Mouse (Mus musculus) limb, embryonic 11.5 days (tissue): ENCODE data around the gene Prkab1. TPM values are rescaled to one million over a fixed set of nuclear protein-coding genes. Genes with fewer than 3 reads are reported as not detected.

ENCODE experiments used
- ATAC-seq: fragments of 200-750 bp; cut with Nextera tagmentation; 2 replicates; pipeline ENCODE4 v1.8.0; 2017; ENCODE audit warnings: low read depth; ENCODE audit not compliant: insufficient number of reproducible peaks, low FRiP score, low TSS enrichment
- DNase-seq: peaks from one replicate; pipeline ENCODE4 v3.0.0-alpha.2; 2015; ENCODE audit warnings: low spot score
- H3K27ac ChIP-seq: fragments of 300-500 bp; sonication (generic); replicated peaks from 2 replicates; pipeline ENCODE4 v1.5.1; 2014; ENCODE audit warnings: low read depth, mild to moderate bottlenecking, low read length
- H3K27me3 ChIP-seq: fragments of 300-500 bp; sonication (generic); 2 replicates; pipeline ENCODE4 v1.6.1; 2014; ENCODE audit warnings: mild to moderate bottlenecking, low read length, mixed read lengths; ENCODE audit not compliant: control insufficient read depth, insufficient read depth
- H3K36me3 ChIP-seq: fragments of 300-500 bp; sonication (generic); 2 replicates; pipeline ENCODE4 v1.6.1; 2014; ENCODE audit warnings: mild to moderate bottlenecking, low read length, moderate library complexity, mixed read lengths; ENCODE audit not compliant: control insufficient read depth, insufficient read depth
- H3K4me1 ChIP-seq: fragments of 300-500 bp; sonication (generic); 2 replicates; pipeline ENCODE4 v1.6.1; 2014; ENCODE audit warnings: low read length, mixed read lengths; ENCODE audit not compliant: control insufficient read depth, insufficient read depth
- H3K4me2 ChIP-seq: fragments of 300-500 bp; sonication (generic); 2 replicates; pipeline ENCODE4 v1.6.1; 2014; ENCODE audit warnings: low read depth, mild to moderate bottlenecking, moderate library complexity; ENCODE audit not compliant: severe bottlenecking
- H3K4me3 ChIP-seq: fragments of 300-500 bp; sonication (generic); 2 replicates; pipeline ENCODE4 v1.5.1; 2014; ENCODE audit warnings: low read depth, low read length
- H3K9ac ChIP-seq: fragments of 300-500 bp; sonication (generic); 2 replicates; pipeline ENCODE4 v1.6.1; 2014; ENCODE audit warnings: mild to moderate bottlenecking, low read length
- H3K9me3 ChIP-seq: fragments of 300-500 bp; sonication (generic); 2 replicates; pipeline ENCODE4 v1.6.1; 2016; ENCODE audit warnings: low read length; ENCODE audit not compliant: control insufficient read depth
- WGBS: fragments of 180-500 bp; shearing (Covaris S2); extraction: QIAGEN DNeasy Blood & Tissue Kit; methylation state at CpG from one replicate; pipeline ENCODE4 v1.1.7; 2014; 5-methylcytosine and 5-hydroxymethylcytosine counted together
- polyA plus RNA-seq: library from polyadenylated mRNA; unstranded; fragments of >200 nt; fragmentation: Nextera tagmentation; extraction: Ambion mirVana; gene quantifications from 2 replicates; pipeline ENCODE4 v1.2.1, GENCODE M21; 2014

Prkab1 gene
- polyA plus RNA-seq, 1 experiment from 2014 or later: 67.1 TPM

GRCm38 (mm10) chr5:115971236-115971635 lies 53.1 kb downstream of the Prkab1 start:
- Histone ChIP-seq H3K9me3 (no peaks in the 10 kb centered on the region), H3K27me3 (no peaks in the 10 kb centered on the region), H3K27ac (no peak overlapping the region), H3K4me2 (no peak overlapping the region), H3K9ac (no peak overlapping the region), H3K36me3 (peaks cover 12% of the 10 kb centered on the region; the same call in 1 of the 2 replicates), H3K4me1 (no peaks in the 10 kb centered on the region), H3K4me3 (no peak overlapping the region)
- ATAC-seq: no peak
- no peak for DNase-seq
- 94% methylated on average over 15 of the region's 15 CpGs for WGBS

Other genes with a start within 250 kb of the Prkab1 start
- 30.7 and 33.6 TPM in 2 replicates for gene Cit, start 179.2 kb downstream of the Prkab1 start, polyA plus RNA-seq
- gene Tmem233, start 58.7 kb upstream of the Prkab1 start, polyA plus RNA-seq: not detected in 2 replicates